Mouse (Mus musculus) C2C12 (cell line): ENCODE measurements at regions not wholly inside any gene's neighbourhood (a gene's known extent, or its start where the extent isn't known, plus 50 kb on each side); places are given as distances from the start of the nearest gene placed in this dataset.

ENCODE experiments used
- H3K27me3 ChIP-seq: one replicate; pipeline ENCODE4 v1.6.1; 2011; ENCODE audit not compliant: control insufficient read depth, insufficient read depth, insufficient read length
- H3K36me3 ChIP-seq: one replicate; pipeline ENCODE4 v1.6.1; 2011; ENCODE audit not compliant: control insufficient read depth, insufficient read depth
- H3K4me3 ChIP-seq: one replicate; pipeline ENCODE4 v1.5.1; 2011; ENCODE audit warnings: mild to moderate bottlenecking, control low read depth; ENCODE audit not compliant: poor library complexity, insufficient read depth, severe bottlenecking
- H3K79me2 ChIP-seq: one replicate; pipeline ENCODE4 v1.6.1; 2011; ENCODE audit not compliant: control insufficient read depth, insufficient read depth
- H3K79me3 ChIP-seq: one replicate; pipeline ENCODE4 v1.6.1; 2011; ENCODE audit warnings: low read depth, control low read depth
- H3ac ChIP-seq: one replicate; pipeline ENCODE3; 2011; ENCODE audit warnings: low read depth; ENCODE audit not compliant: control insufficient read depth, insufficient read length
- MYOD1 ChIP-seq: IDR thresholded peaks from one replicate; pipeline ENCODE4 v1.6.1; 2011; ENCODE audit warnings: low read depth; ENCODE audit not compliant: control insufficient read depth, insufficient read length
- USF1 ChIP-seq: IDR thresholded peaks from one replicate; pipeline ENCODE4 v1.6.1; 2011; ENCODE audit warnings: low read depth, mild to moderate bottlenecking, control low read depth, moderate library complexity

GRCm38 (mm10) chr1:79144113-79144512, 295.8 kb downstream of the Scg2 start:
- H3K36me3 ChIP-seq, result no peaks in the 10 kb centered on the region
- H3K79me3 ChIP-seq, result no peaks in the 10 kb centered on the region
- H3K79me2 ChIP-seq, result no peaks in the 10 kb centered on the region
- H3K4me3 ChIP-seq, result no peak overlapping the region
- H3ac ChIP-seq, result no peak overlapping the region
- H3K27me3 ChIP-seq, result no peaks in the 10 kb centered on the region
- TF ChIP-seq USF1 (no peak), MYOD1 (peak; percentile 39)
